In the genomic region with DNA sequence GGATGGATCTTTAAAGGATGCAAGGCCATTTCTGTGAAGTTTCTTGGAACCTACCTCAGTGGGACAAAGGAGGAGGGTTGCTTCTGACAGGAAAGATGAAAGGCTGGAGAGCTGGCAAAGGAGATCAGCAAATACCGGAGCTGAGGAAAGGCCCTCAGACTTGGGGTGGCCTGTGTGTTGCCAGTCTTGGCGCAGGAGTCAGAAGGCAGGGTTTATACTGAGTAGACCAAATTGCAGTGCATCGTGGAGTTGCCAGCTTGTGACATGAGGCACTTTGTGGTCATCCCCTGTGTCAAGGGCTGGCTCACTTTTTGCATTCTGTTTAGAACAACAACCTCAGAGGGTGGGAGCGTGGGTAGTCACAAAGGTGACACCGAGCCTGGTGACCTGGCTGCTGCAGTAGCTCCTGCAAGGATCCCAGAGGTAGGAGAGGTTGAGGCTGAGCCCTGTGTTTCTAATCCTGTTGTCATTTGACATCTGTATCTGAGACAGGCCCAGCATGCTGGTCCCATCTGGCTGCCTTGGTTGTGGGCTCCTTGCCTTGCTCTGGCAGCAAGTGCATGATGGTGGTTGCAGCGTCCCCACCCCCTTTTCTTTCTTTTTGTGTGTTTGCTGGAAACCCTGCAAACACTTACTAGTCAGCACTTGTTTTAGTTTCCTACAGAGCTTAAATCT, we compare ENCODE assay signal across 9 mouse cellular contexts. TPM values are rescaled to one million over a fixed set of nuclear protein-coding genes. Genes with fewer than 3 reads are reported as not detected.
DNase-seq lines count a peak whose midpoint lies in the region; ATAC-seq and TF ChIP-seq lines count a peak whose summit lies in the region.
"Had no signal": no experiment of that assay in that cellular context is flagged by ENCODE, and none has a peak within 500 bp of the region (broad histone marks: within the 10 kb centered on the region; RNA-seq: fewer than 3 reads in every experiment).

No protein-coding gene starts in this region.

- no peak for TF ChIP-seq CTCF in intestine, postnatal 0 days (IDR thresholded peaks at IDR 0.05; ENCODE audit: low read depth)

- no peaks in the 10 kb centered on the region for H3K27me3 ChIP-seq in megakaryocyte, embryonic 14.5 days (replicated peaks)
- no peaks in the 10 kb centered on the region; the same call in 1 of the 2 replicates for H3K27me3 ChIP-seq in intestine, postnatal 0 days (replicated peaks; ENCODE audit: control insufficient read depth, insufficient read depth, low read length)
- H3K27me3 ChIP-seq in stomach, embryonic 15.5 days (replicated peaks), result no peaks in the 10 kb centered on the region

- peak overlapping the region; percentile 94 for H3K4me3 ChIP-seq in megakaryocyte, embryonic 14.5 days (replicated peaks)
- H3K4me3 ChIP-seq in intestine, postnatal 0 days (ENCODE audit: low read depth, low read length), result peak overlapping the region; percentile 65; the same call in 1 of the 2 replicates
- peak overlapping the region; percentile 78; the same call in 1 of the 2 replicates for H3K4me3 ChIP-seq in stomach, embryonic 15.5 days (replicated peaks)

- H3K4me2 ChIP-seq in intestine, postnatal 0 days (replicated peaks; ENCODE audit: low read depth), result peak overlapping the region; percentile 79
- peak overlapping the region; percentile 93 for H3K4me2 ChIP-seq in stomach, embryonic 15.5 days

- no peaks in the 10 kb centered on the region for H3K9me3 ChIP-seq in megakaryocyte, embryonic 14.5 days
- no peaks in the 10 kb centered on the region for H3K9me3 ChIP-seq in intestine, postnatal 0 days (ENCODE audit: control insufficient read depth)
- no peaks in the 10 kb centered on the region for H3K9me3 ChIP-seq in stomach, embryonic 15.5 days

- no peak overlapping the region for H3K27ac ChIP-seq in intestine, postnatal 0 days (ENCODE audit: low read depth, low read length)
- H3K27ac ChIP-seq in stomach, embryonic 15.5 days, result no peak overlapping the region

- DNase-seq in cerebellum, adult 9-10 months, result peak; percentile 4
- no peak for DNase-seq in cerebellum, adult 11 months
- no peak for DNase-seq in left cerebral cortex, postnatal 14 days (ENCODE audit: low spot score in 2 of 2)

- H3K4me1 ChIP-seq in megakaryocyte, embryonic 14.5 days, result peaks cover 80% of the 10 kb centered on the region
- no peaks in the 10 kb centered on the region for H3K4me1 ChIP-seq in intestine, postnatal 0 days (replicated peaks; ENCODE audit: control insufficient read depth, insufficient read depth, low read length)
- peaks cover 7% of the 10 kb centered on the region; the same call in 1 of the 2 replicates for H3K4me1 ChIP-seq in stomach, embryonic 15.5 days

- intact Hi-C loops in left cerebral cortex, postnatal 14 days (cut with DNase I), result no loop called here

- 82% methylated on average over 6 of the region's 6 CpGs for WGBS in intestine, postnatal 0 days
- 67% methylated on average over 6 of the region's 6 CpGs for WGBS in stomach, embryonic 15.5 days

- ATAC-seq in megakaryocyte, adult 5-6 weeks (ENCODE audit: poor library complexity, severe bottlenecking), result no peak
- ATAC-seq in intestine, postnatal 0 days, result no peak
- ATAC-seq in stomach, embryonic 15.5 days (ENCODE audit: insufficient read depth, low FRiP score, low read depth), result no peak
- ATAC-seq in CD4-positive, CD25-positive, alpha-beta regulatory T cell, adult 4 months, result no peak

- H3K36me3 ChIP-seq in megakaryocyte, embryonic 14.5 days (replicated peaks; ENCODE audit: low read length), result peaks cover 35% of the 10 kb centered on the region
- H3K36me3 ChIP-seq in intestine, postnatal 0 days (ENCODE audit: control insufficient read depth, insufficient read depth), result no peaks in the 10 kb centered on the region
- no peaks in the 10 kb centered on the region for H3K36me3 ChIP-seq in stomach, embryonic 15.5 days

- H3K9ac ChIP-seq in intestine, postnatal 0 days (ENCODE audit: low read depth, low read length), result no peak overlapping the region
- H3K9ac ChIP-seq in stomach, embryonic 15.5 days, result no peak overlapping the region

RNA-seq across cellular contexts. Expression of a gene that starts 1.4 kb away (rescaled TPM):
- 37.1 and 38.7 TPM in 2 replicates for polyA plus RNA-seq in megakaryocyte, embryonic 14.5 days (2012; ENCODE audit: insufficient read depth, low replicate concordance)
- total RNA-seq in megakaryocyte, adult 5-6 weeks (2015), result 5.7 and 8.5 TPM in 2 replicates
- 6.2 and 7.1 TPM in 2 replicates for total RNA-seq in megakaryocyte, adult 5-6 weeks (2017)
- polyA plus RNA-seq in intestine, postnatal 0 days (2015; fragmentation: Nextera tagmentation; extraction: Ambion mirVana), result 4.1 and 4.7 TPM in 2 replicates
- 26.8 and 28.1 TPM in 2 replicates for polyA plus RNA-seq in stomach, embryonic 15.5 days (2015; fragmentation: Nextera tagmentation; extraction: Ambion mirVana)
- total RNA-seq in left cerebral cortex, postnatal 14 days (2021), result 10 to 100 TPM; 56.0 to 65.8 TPM
- 10 to 100 TPM in 1 of 2 experiments, 1 to 10 TPM in 1; 5.3 to 11.0 TPM for polyA plus RNA-seq in CD4-positive, CD25-positive, alpha-beta regulatory T cell, adult 4 months (2017; shearing (Covaris generic))

RNA-seq across cellular contexts. Expression of a gene that starts 42.8 kb away (rescaled TPM):
- polyA plus RNA-seq in megakaryocyte, embryonic 14.5 days (2012; ENCODE audit: insufficient read depth, low replicate concordance), result 15.3 and 26.3 TPM in 2 replicates
- 0.80 and 1.2 TPM in 2 replicates for total RNA-seq in megakaryocyte, adult 5-6 weeks (2015)
- total RNA-seq in megakaryocyte, adult 5-6 weeks (2017), result 0.44 TPM in 1 of 2 replicates, not detected in the other
- 0.29 and 0.51 TPM in 2 replicates for polyA plus RNA-seq in intestine, postnatal 0 days (2015; fragmentation: Nextera tagmentation; extraction: Ambion mirVana)
- polyA plus RNA-seq in stomach, embryonic 15.5 days (2015; fragmentation: Nextera tagmentation; extraction: Ambion mirVana), result 0.54 and 0.57 TPM in 2 replicates
- 10 to 100 TPM; 10.1 to 10.3 TPM for total RNA-seq in left cerebral cortex, postnatal 14 days (2021)
- polyA plus RNA-seq in CD4-positive, CD25-positive, alpha-beta regulatory T cell, adult 4 months (2017; shearing (Covaris generic)), result 1 to 10 TPM; 1.6 to 2.0 TPM
- polyA plus RNA-seq: C2C12 had no signal
